Mouse (Mus musculus): ENCODE data around the gene Myo6.

GRCm38 (mm10) chr9:80233831-80234455 is 69.1 kb downstream of the Myo6 start:
- no peak for TF ChIP-seq CTCF (IDR thresholded peaks at IDR 0.05; ENCODE audit: low read depth)
- no peak for TF ChIP-seq EP300 (IDR thresholded peaks at IDR 0.05; ENCODE audit: low read depth)

Measured in liver, embryonic 14.5 days (tissue).